Mouse (Mus musculus) stomach, embryonic 14.5 days (tissue): Measurements from ENCODE around the gene Pml. TPM values are rescaled to one million over a fixed set of nuclear protein-coding genes. Genes with fewer than 3 reads are reported as not detected.

Experiments used
- ATAC-seq: fragments of 200-750 bp; cut with Nextera tagmentation; 2 replicates; pipeline ENCODE4 v1.8.0; 2017; ENCODE audit warnings: low read depth, moderate TSS enrichment; ENCODE audit not compliant: insufficient number of reproducible peaks, insufficient read depth, low FRiP score
- H3K27ac ChIP-seq: fragments of 300-500 bp; sonication (generic); 2 replicates; pipeline ENCODE4 v1.5.1; 2014; ENCODE audit warnings: mild to moderate bottlenecking, low read length, moderate library complexity, mixed read lengths
- H3K27me3 ChIP-seq: fragments of 300-500 bp; sonication (generic); 2 replicates; pipeline ENCODE4 v1.6.1; 2014; ENCODE audit warnings: low read length, control low read depth, mixed read lengths; ENCODE audit not compliant: control insufficient read depth, insufficient read depth
- H3K36me3 ChIP-seq: fragments of 300-500 bp; sonication (generic); 2 replicates; pipeline ENCODE4 v1.6.1; 2014; ENCODE audit warnings: mild to moderate bottlenecking, control low read depth, low read length, moderate library complexity, mixed read lengths; ENCODE audit not compliant: control insufficient read depth, insufficient read depth
- H3K4me1 ChIP-seq: fragments of 300-500 bp; sonication (generic); 2 replicates; pipeline ENCODE4 v1.6.1; 2014; ENCODE audit warnings: low read length, control low read depth, mixed read lengths; ENCODE audit not compliant: control insufficient read depth, insufficient read depth
- H3K4me2 ChIP-seq: fragments of 300-500 bp; sonication (generic); replicated peaks from 2 replicates; pipeline ENCODE4 v1.6.1; 2014; ENCODE audit warnings: low read depth, low read length, control low read depth
- H3K4me3 ChIP-seq: fragments of 300-500 bp; sonication (generic); 2 replicates; pipeline ENCODE4 v1.5.1; 2014; ENCODE audit warnings: low read depth, low read length, control low read depth
- H3K9ac ChIP-seq: fragments of 300-500 bp; sonication (generic); replicated peaks from 2 replicates; pipeline ENCODE4 v1.6.1; 2014; ENCODE audit warnings: low read depth, mild to moderate bottlenecking, control low read depth, low read length, moderate library complexity, mixed read lengths
- H3K9me3 ChIP-seq: fragments of 300-500 bp; sonication (generic); 2 replicates; pipeline ENCODE4 v1.6.1; 2016; ENCODE audit warnings: low read depth, low read length, control low read depth; ENCODE audit not compliant: control insufficient read depth
- WGBS: fragments of 180-500 bp; shearing (Covaris S2); extraction: QIAGEN DNeasy Blood & Tissue Kit; methylation state at CpG from one replicate; pipeline ENCODE4 v1.1.7; 2014; 5-methylcytosine and 5-hydroxymethylcytosine counted together
- polyA plus RNA-seq: library from polyadenylated mRNA; unstranded; fragments of >200 nt; fragmentation: Nextera tagmentation; extraction: Ambion mirVana; gene quantifications from 2 replicates; pipeline ENCODE4 v1.2.1, GENCODE M21; 2014

The Pml gene
- polyA plus RNA-seq, 1 experiment from 2014 or later, result 17.2 TPM

- Histone ChIP-seq H3K36me3 (no peaks in the 10 kb centered on the region), H3K9me3 (no peaks in the 10 kb centered on the region), H3K9ac (no peak overlapping the region), H3K27ac (no peak overlapping the region), H3K4me1 (peaks cover 36% of the 10 kb centered on the region), H3K4me2 (peak overlapping the region; percentile 10; the same call in 1 of the 2 replicates), H3K27me3 (peaks cover 77% of the 10 kb centered on the region), H3K4me3 (peak overlapping the region; percentile 24; the same call in 1 of the 2 replicates)
- ATAC-seq, result no peak
- WGBS, result 1% methylated on average over 41 of the region's 41 CpGs
Measured at GRCm38 (mm10) chr9:58199381-58200269, 50.0 kb downstream of the Pml start.

DNA sequence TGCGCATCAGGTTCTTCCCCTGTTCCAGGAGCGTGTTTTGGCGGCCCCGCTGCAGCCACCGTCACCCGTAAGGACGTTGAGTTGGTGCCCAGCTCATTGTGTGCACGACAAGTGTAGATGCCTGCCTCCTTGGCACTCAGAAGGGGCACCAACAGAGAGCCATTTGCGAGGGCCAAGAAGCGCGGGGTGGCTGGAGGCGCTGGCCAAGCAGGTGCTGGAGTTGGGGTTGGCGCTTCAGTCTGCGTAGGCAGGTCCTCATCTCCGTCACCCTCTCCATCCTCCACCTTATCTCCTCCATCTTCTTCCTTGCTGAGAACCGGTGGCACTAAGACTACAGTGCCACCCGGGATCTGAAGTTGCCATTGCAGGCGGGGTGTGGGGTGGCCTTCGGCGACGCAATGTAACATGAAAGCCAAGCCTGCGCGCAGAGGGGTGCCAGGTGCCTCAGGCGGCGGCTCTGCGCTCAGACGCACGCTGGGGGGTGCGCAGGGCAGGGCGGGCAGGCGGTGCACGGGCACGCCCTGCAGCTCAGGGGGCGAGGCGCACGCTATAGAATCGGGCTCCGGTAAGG lies 50.7 kb downstream of the Pml start:
- 3% methylated on average over 38 of the region's 38 CpGs for WGBS
- no peak overlapping the region for H3K27ac ChIP-seq
- H3K9ac ChIP-seq, result no peak overlapping the region
- H3K4me3 ChIP-seq, result peak overlapping the region; percentile 24
- no peaks in the 10 kb centered on the region for H3K9me3 ChIP-seq
- no peaks in the 10 kb centered on the region for H3K36me3 ChIP-seq
- peaks cover 36% of the 10 kb centered on the region for H3K4me1 ChIP-seq
- peaks cover 77% of the 10 kb centered on the region for H3K27me3 ChIP-seq
- no peak for ATAC-seq
- H3K4me2 ChIP-seq, result peak overlapping the region; percentile 10; the same call in 1 of the 2 replicates

DNA sequence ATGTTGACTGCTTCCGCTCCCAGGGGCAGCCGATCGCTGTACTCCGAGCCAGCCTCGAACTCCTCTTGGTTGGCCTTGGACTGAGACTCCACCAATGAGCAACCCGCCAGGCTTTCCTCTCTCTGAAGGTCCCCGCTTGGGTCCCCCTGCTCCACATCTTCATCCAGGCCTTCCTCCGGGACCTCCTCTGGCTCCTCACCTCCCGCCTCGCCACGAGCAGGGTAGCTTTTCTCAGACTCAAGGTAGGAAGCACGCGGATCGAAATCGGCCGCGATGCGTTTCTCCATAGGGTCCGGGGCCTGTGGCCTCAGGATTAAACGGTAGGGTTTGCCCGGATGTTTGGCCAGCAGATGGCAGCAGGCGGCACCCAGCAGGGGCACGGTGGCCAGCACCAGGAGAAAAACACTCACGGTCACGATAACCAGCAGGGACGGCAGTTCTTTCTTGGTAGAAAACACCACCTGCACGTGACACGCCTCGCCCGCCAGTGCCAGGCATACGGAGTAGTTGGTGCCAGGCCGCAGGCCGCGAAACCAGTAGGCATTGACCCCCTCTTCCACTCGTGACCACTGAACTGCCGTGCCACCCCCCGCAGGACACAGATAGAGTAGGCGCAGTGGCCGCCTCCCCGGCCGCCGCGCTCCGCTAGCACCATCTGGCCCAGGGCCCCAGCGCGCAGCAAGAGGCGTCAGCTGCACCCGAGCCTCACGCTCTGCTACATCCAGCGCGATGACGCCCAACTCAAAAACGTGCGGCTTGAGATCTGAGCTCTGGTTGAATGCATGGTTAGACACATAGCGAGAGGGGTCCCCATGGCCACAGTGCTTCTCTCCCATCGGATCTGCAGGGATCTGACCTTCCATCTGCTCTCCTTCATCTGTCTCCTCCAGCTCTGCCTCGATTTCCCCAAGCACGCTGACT lies 51.5 kb downstream of the Pml start:
- H3K4me3 ChIP-seq, result peak overlapping the region; percentile 24
- peaks cover 70% of the 10 kb centered on the region for H3K27me3 ChIP-seq
- ATAC-seq, result peak; percentile 20; the same call in 1 of the 2 replicates
- no peak overlapping the region for H3K9ac ChIP-seq
- no peaks in the 10 kb centered on the region for H3K36me3 ChIP-seq
- peaks cover 36% of the 10 kb centered on the region for H3K4me1 ChIP-seq
- peak overlapping the region; percentile 42 for H3K4me2 ChIP-seq
- H3K9me3 ChIP-seq, result no peaks in the 10 kb centered on the region
- H3K27ac ChIP-seq, result no peak overlapping the region
- WGBS, result 1% methylated on average over 58 of the region's 58 CpGs

DNA sequence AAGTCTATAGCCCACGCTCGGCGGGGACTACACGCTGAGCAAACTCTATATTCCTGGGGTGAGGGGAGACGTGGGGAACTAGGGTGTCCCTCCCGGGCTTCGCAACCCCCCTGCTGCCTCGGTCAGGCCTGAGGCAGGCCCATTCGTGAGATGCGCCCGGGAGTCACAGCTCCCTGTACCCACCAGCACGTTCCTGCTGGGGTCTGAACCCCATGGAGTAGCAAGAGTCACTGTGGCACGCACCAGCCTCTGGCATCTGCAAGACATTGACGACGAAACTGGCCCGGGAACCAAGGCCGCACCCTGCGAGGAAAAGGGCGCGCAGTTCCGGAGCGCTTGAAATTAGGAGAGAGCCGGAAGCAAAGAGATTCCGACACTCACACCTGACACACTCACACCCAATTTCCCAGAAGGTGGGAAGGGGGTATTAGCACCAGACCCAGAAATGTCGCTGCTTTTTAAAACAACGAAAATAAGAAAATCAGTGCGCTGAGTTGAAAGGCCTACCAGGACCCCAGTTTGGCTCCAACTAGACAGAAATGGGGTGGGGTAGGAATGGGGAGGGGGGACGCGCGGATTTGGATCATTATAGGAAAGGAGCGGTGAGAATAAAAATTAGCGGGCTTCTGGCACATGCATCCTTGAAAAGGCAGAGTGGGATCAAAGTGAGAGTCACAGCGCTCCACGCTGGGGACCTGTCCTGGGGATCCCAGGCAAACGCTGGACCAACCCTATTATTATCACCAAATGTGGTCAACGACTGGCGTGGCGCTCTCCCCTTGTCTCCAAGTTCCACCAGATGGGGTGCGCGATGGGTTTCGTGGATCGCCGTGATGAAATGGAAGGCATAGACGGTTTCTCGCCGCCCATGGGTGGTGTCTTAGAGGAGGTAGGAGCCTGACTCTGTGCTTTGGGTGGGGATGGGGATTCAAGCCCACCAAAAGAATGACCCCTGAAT lies 52.7 kb downstream of the Pml start:
- Histone ChIP-seq H3K4me1 (peaks cover 36% of the 10 kb centered on the region), H3K36me3 (no peaks in the 10 kb centered on the region), H3K4me2 (peak overlapping the region; percentile 42), H3K27me3 (peaks cover 61% of the 10 kb centered on the region), H3K9me3 (no peaks in the 10 kb centered on the region), H3K4me3 (peak overlapping the region; percentile 24; the same call in 1 of the 2 replicates), H3K9ac (no peak overlapping the region), H3K27ac (no peak overlapping the region)
- ATAC-seq, result no peak
- 3% methylated on average over 46 of the region's 46 CpGs for WGBS

DNA sequence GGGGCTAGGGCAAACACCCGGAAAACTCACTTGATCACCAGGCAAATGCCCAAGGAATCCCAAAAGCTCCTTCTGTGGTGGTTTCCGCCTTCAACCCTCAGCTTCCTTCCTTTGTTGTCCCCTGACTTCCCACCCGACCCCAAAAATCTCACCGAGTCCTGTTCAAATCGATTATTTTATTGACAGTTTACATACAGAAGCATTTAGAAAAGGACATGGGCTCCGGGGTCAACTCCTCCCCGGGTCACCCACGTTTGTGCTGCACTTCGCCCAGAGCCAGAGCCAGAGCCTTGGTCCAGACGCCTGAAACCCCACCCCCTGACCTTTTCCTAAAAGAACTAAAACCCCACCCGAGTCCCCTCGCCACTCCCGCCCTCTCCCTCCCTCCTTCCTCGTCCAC lies 53.4 kb downstream of the Pml start:
- Histone ChIP-seq H3K9me3 (no peaks in the 10 kb centered on the region), H3K9ac (no peak overlapping the region), H3K4me2 (peak overlapping the region; percentile 19), H3K36me3 (no peaks in the 10 kb centered on the region), H3K27me3 (peaks cover 57% of the 10 kb centered on the region), H3K27ac (no peak overlapping the region), H3K4me1 (peaks cover 36% of the 10 kb centered on the region), H3K4me3 (0 out of 2 replicates have a peak overlapping the region, but pooled peaks have one; percentile 6)
- no peak for ATAC-seq
- WGBS, result 4% methylated on average over 14 of the region's 14 CpGs

- Histone ChIP-seq H3K27me3 (peaks cover 52% of the 10 kb centered on the region), H3K9ac (no peak overlapping the region), H3K4me2 (no peak overlapping the region), H3K4me1 (peaks cover 36% of the 10 kb centered on the region), H3K9me3 (no peaks in the 10 kb centered on the region), H3K36me3 (no peaks in the 10 kb centered on the region), H3K27ac (no peak overlapping the region), H3K4me3 (no peak overlapping the region)
- 14% methylated on average over 1 of the region's 1 CpGs for WGBS
- ATAC-seq, result no peak
Measured at GRCm38 (mm10) chr9:58195671-58196070, 53.9 kb downstream of the Pml start.

DNA sequence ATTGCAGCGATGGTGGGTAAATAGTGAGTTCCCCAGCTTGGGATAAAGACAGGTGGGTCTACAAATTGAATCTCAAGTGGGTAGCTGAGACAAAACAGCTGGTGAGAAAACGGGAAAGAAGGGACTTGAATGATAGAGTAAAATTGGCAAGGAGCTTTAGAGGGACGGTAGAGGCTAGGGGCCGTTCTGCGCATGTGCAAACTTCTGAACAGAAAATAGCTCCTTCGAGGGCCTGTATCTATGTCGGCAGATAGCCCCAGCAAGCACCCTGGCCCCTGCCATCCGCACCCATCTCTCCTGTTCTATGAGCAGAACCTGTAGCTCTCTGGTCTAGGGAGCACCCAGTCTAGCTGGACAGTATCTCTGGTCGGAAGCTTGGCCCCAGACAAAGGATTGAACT lies 55.4 kb downstream of the Pml start:
- no peaks in the 10 kb centered on the region for H3K36me3 ChIP-seq
- no peak overlapping the region for H3K9ac ChIP-seq
- H3K4me2 ChIP-seq, result no peak overlapping the region
- H3K4me1 ChIP-seq, result peaks cover 30% of the 10 kb centered on the region
- no peak overlapping the region for H3K27ac ChIP-seq
- no peaks in the 10 kb centered on the region for H3K9me3 ChIP-seq
- no peak overlapping the region for H3K4me3 ChIP-seq
- H3K27me3 ChIP-seq, result peaks cover 37% of the 10 kb centered on the region
- WGBS, result 56% methylated on average over 9 of the region's 9 CpGs
- no peak for ATAC-seq
